Mouse (Mus musculus) erythroblast, adult 5-6 weeks (primary cell): ENCODE data around the gene Prr29. TPM values are rescaled to one million over a fixed set of nuclear protein-coding genes. Genes with fewer than 3 reads are reported as not detected.

Experiments
- ATAC-seq: replicated peaks from 2 replicates; pipeline ENCODE4 v1.8.0; 2016; ENCODE audit warnings: moderate number of reproducible peaks, mild to moderate bottlenecking, moderate TSS enrichment, inconsistent platforms; ENCODE audit not compliant: poor library complexity, low FRiP score, severe bottlenecking
- total RNA-seq, 2 experiments: library from RNA; stranded (forward) in 1 of 2; stranded (reverse) in 1 of 2; fragments of 150-400 nt in 1 of 2; fragments of 200-764, 138-1000 nt in 1 of 2; gene quantifications; 2 replicates each; pipeline versions ENCODE4 v1.2.3 to v1.2.4; 2015 to 2017; ENCODE audit warnings: low replicate concordance in 2 of 2

The Prr29 gene
- total RNA-seq, 2 experiments from 2014 or later, result not detected

DNA sequence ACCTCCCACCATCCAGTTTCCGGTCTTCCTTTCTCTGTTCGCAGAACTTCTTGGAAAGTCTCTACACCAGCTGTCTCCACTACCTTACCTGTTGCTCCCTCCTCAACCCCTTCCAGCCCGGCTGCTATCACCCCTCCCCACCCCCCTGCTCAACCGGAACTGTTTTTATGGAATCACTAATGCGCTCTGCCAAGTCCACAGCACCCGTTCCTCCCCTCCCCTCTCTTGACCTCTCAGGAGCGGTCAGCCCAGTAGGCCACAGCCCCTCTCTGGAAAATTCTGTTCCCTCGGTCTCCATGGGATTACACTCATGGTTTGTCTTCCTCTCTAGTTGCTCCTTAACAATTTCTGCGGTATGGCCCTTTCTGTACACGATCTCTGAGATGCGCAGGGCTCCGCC lies 12.1 kb upstream of the Prr29 start, which contains the start of gene Scn4a:
Gene Scn4a (minus strand): TSS at position 101 of the 400 bp plus-strand sequence.
- ATAC-seq, result no peak

DNA sequence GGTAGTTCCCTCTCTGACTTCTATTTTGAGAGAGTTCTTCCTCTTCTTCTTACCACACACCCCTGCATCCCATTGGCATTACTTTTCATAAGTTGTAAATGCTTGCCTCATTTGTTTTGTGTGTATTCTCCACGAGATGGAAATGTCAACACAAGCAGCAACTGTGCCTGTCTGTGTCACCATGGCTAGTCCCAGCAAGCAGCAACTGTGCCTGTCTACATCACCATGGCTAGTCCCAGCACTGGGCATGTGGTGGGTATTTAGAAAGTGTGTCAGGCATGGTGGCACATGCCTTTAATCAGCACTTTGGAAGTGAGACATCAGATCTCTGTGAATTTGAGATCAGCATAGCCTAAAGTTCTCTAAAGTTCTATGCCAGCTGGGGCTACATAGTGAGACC lies 11.1 kb upstream of the Prr29 start:
- no peak for ATAC-seq

DNA sequence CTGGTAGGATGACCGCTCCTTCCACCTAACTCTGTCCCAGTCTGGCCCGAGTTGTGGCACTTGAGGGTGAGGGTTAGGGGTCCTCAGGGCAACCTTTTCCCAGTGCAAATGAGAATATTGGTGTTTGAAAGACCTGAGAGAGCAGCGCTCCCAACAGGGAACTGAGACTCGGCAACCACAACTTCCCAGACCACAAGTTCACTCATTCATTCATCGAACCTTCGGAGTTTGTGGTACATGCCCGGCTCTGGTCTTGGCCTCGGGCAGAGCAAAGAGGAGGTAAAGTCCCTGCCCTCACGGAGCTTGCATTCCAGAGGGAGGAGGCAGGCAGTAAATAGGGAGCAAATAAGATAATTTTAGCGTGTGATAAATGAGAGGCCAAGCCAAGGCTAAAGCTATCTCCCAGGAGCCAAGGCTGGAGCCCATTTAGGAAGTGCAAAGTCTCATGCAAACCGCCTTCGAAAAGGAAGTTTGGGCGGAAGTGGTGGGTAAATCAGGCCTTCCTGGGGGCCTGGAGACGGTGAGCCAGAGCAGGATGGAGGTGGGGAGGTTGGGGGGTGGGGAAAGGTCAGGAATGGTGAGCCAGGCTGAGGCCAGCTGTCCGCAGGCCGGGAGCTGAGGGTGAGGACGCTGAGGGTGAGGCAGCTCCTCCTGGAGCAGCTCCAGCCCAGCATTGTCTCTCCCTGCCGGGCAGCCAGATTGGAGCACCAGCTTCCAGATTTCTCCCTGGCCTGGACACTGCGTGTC lies 9.7 kb upstream of the Prr29 start:
- ATAC-seq, result no peak

DNA sequence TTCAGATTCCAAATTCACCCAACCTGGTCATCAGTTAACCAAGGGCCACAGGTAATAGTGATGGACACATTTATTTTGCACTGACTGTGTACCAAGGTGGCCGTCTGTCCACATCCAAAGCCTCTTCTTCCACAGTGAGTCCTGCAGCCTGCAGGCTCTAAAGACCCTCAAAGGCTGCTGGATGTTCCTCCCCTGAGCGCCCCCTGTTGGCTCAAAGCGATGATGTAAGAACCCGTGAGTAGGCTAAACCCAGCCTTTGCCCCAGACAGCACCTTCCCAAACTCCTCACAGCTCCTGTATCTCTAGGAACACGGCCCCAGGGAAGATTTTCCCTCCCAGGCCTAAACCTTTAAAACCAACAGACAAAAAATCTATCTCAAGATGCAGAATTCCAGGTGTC lies 5.9 kb upstream of the Prr29 start:
- no peak for ATAC-seq

DNA sequence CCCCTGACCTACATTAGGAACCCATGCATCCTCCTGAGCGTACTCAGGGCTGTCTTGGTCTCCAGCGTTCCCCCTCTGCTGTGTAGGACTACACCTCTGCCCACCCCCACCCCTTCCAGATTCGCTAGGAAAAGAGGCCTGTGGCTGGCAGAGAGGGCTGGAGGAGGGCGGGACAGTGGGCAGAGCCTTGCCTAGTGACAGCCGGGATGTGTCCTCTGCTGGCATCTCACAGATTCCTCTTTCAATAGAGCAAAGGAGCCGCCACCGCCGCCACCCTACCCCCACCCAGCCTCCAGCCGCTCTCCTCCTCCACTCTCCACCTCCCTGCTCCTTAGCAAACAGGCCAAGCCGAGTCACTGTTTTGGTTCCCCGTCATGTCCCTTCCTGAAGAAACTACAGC lies 560 bp upstream of the Prr29 start:
- ATAC-seq, result no peak

DNA sequence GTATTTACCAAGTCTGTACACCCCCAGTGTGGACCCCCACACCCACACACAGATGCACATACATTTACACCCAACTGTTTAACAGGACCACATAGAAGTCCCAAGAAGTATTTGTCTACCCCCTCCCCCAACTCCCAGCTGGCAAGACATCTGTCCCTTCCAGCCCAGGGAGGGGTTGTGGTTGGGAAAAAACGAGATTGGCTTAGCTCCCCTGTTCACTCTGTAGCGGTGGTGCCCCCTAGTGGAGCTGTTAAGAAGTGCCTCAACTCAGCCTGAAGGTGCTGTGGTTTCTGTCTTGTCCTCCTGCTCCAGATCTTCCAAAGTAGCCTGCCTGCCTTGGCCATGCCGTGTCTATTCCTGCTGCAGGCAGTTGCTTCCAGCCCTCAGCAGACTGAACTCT lies 1.0 kb downstream of the Prr29 start:
- ATAC-seq, result peak; percentile 76

DNA sequence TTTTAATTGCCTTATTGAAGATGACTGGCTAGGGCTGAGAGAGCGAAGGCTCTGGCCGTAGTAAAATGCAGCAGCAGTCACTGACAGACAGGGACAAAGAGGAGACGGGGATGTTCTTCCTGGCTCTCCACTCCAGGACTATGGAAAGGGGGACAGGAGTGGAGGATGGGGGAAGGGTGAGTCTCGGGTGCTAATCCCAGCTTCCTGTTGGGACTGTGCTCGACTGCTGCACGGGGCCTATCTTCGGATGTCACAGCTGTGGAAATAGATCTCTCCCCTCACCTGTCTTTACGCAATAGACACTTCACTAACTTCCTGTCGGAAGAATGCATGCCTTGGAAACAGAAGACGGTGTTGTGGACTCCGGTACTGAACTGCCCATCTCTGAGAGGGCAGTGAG lies 8.7 kb downstream of the Prr29 start:
- ATAC-seq, result no peak

DNA sequence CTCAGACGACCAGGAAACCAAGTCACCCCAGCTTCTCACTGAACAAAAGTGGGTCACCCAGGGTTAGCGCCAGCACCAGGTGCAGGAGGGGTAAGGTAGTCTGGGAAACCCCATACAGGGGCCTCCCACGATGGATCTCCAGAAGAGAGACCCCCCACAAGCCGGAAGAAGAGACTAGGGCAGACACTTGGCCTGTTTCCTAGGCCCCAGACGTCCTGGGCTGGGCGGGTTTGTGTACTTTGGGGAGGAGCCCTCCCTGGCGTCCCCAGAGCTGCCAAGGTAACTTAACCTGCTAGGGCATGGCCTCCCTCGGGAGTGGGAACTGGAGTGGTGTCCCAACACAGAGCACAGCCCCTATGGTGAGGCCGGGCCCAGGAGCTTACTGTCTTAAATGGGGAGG lies 9.3 kb downstream of the Prr29 start:
- ATAC-seq, result no peak

DNA sequence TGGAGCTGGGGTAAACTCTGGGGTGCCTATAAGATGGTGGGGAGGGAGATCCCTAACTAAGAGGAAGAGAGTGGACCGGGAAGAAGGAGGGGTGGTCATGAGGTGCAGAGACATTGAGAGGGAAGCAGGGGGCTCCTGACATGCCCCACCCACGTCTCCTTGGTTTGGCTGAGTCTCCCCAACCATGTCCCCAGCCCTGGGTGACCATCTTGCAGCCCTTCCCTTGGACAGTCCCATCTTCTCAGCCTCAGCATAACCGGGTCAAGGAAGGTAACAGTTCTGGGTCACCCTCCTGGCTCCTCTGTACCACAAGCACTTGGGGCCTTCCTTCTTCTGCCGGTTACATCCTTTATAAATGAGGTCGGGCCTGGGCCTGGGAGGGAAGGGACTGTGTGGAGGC lies 9.7 kb downstream of the Prr29 start:
- no peak for ATAC-seq

DNA sequence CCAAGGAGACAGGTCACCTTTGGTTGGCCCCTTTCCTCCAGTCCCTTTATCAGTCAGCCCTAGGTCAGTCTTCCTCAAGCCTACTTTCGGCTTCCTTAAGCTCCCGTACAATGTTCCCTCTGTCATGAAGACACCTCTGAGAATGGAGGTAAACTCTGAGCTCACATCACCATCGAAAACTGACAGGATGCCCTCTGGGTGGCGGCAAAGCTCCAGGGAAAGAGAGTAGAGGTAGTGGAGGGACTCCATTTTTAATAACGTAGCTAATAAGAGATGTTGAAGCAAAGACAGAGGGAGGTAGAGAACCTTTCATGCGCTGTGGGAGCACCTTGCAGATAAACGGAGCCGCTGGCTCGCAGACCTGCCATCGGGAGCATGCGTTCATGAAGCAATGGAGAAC lies 15.7 kb downstream of the Prr29 start:
- ATAC-seq, result no peak

DNA sequence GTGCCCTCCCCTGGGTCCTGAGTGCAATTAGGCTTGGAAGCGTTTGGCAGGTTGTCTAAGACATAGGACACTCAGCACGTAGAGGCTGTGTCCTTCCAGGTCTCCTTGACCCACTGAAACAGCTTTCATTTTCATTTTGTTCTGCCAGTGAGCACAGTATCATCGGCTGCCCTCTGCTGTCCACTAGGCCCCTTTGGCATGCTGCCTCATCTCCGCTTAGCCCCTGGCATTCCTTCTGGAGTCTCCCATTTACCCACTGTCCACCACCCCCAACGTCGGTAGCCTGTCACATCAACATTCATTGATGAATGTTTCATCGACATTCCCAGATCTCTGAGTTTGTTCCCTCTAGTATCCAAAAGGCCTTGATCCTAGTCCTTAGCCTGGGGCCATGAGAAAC lies 16.6 kb downstream of the Prr29 start:
- no peak for ATAC-seq

DNA sequence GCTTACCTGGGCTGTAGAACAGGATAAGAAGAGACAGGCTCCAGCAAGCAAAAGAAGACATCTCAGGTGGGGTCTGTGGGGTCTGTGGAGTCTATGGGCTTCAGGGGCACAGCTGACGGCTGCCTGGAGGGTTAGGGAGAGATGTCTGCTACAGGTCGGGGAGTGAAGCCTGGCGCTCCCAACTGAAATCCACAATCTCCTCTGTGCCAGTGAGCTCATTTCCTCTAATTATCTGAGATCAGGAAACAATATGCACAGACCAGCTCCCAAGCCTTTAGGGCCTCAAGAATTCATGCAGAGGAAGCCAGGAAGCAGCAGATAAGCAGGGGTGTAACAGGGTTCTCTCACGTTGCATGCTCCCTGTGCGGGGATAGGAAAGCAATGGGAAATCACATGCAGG lies 17.2 kb downstream of the Prr29 start:
- ATAC-seq, result no peak

DNA sequence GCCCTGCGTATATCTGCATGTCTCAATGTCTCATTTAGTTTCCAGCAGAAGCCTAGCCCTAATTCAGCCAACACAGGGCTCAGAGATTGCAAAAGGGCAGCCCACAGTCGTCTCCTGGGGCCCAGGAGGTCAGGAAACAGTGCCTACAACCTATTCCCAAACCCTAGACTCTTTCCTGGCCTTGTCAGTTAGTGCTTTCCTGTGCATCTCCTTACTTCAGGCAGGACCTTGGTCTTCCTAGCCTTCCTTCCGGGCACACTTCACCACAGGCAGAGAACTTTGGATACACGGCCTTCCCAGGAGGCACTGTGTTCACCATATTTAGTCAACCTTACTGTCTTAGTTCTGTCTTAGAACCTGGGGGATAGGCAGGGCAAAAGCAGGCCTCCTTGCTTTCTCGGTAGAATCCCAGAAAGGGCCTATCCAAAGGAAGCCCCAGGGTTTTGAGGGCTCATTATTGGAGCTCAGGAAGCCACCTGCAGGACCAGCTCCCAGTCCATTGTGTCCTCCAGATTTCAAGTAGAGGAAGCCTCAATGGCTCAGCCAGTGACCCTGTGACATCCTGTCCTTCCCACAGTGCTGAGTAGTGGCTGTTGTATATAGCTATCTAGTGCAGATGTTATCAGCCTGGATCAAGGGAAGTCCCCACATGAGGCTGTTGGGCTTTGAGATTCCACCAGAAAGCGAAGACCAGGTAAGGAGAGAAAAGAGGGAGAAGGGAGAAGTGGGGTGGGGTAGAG lies 17.9 kb downstream of the Prr29 start:
- no peak for ATAC-seq

DNA sequence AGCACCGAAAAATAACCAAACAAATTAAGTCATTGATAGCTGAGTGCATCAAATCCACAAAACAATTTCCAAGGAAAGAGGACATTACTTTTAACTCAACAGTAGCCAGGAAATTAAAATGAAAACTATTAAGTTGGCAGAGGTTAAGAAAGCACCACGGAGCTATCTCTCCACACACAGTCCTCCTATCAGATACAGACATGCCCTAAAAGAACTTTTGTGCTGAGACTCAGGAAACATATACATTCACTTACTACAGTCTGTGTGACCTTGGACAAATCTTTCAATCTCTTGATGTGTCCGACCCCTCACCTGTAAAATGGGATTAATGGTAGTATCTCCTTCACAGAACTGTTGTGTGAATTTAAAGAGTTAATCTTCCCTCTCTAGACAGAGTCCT lies 21.1 kb downstream of the Prr29 start:
- no peak for ATAC-seq

DNA sequence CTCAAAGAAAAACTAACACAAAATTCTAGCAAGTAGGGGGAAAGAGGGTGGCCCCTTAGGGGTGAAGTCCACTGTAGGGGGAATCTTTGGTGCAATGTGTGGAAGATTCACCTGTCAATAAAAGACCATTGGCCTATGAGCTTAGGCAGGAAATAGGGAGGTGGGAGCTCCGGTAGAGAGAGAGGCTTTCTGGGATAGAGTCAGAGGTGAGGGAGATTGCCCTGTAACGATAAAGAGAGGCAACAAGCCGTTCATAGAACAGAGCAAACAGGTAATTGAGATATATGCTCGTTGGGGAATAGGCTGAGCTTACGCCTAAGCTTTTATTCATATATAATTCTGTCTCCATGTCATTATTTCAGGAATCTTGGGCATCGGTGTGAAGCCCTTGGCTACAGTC lies 21.7 kb downstream of the Prr29 start:
- no peak for ATAC-seq

DNA sequence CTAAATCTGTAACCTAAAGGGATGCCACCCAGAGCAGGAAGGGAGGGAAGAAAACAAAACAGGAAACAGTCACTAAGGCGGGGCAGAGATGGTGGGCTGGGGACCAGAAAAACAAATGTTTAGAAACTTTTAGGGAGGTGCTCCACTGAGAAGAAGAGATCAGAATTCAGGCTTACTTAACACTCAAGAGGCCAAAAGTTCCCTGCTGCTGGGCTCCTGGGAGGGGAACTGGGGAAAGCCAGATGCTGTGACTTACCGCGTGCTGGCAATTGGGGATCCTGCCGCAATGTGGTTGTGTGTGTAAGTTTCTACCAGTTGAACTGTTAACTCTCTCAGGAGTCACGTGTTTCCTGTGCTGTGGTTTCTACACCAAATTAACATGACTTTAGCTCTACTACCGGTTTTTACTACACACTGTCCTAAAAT lies 22.5 kb downstream of the Prr29 start, which contains the start of gene Icam2:
Gene Icam2 (minus strand): TSS at position 285 of the 426 bp plus-strand sequence.
- no peak for ATAC-seq

DNA sequence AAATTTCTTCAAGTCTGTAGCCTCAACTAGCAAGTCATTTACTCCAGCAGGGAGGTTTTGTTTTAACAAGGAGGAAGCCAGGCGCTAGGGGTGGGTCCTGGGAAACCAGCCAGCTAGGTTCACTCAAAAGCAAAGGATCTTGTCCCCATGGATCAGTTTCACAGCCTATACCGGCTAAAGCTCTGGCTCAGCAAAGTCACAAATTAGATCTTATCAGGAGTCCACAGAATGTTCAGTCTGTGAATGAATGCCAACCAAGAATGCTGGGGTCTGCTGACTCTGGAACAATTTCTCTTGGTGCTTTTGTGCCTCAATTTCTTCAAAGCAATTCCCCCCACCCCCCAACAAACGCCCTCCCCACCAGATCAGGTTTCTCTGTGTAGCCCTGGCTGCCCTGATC lies 24.3 kb downstream of the Prr29 start:
- no peak for ATAC-seq

DNA sequence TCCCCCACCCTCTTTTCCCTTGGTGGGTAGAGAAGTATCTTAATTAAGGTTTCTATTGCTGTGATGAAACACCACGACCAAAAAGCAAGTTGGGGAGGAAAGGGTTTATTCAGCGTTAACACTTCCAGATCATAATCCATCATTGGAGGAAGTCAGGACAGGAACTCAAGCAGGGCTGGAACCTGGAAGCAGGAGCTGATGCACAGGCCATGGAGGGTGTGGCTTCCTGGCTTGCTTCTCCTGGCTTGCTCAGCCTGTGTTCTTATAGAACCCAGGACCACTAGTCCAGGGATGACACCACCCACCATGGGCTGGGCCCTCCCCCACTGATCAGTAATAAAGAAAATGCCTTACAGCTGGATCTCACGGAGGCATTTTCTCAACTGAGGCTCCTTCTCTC lies 25.5 kb downstream of the Prr29 start:
- ATAC-seq, result no peak

DNA sequence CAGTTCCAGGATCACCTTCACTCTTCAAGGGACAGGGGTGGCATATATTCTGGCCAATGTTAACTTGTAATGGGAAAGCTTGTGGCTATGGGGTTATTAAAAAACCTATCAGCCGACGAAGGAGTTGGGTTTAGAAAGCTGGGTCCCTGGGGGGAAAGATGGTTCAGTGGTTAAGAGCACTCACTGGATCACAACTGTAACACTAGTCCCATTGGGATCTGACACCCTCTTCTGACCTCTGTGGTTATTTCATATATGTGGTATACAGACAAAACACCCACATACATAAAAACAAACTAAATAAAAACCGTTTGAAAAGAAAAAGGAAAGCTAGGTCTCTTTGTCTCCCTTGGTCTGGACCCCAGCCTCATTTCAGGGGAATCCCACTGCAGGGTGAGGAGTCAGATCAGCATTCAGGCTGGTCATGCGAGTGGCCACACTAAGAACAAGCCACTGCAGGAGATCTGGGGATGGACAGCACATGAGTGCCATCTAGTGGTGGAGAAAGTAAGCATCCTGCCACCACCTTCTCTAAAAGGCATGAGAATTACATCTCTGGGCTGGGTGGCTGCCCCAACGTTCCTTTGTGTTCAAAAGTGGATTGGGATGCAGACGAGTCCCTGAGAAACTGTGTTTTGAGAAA lies 26.4 kb downstream of the Prr29 start:
- peak; percentile 88 for ATAC-seq

DNA sequence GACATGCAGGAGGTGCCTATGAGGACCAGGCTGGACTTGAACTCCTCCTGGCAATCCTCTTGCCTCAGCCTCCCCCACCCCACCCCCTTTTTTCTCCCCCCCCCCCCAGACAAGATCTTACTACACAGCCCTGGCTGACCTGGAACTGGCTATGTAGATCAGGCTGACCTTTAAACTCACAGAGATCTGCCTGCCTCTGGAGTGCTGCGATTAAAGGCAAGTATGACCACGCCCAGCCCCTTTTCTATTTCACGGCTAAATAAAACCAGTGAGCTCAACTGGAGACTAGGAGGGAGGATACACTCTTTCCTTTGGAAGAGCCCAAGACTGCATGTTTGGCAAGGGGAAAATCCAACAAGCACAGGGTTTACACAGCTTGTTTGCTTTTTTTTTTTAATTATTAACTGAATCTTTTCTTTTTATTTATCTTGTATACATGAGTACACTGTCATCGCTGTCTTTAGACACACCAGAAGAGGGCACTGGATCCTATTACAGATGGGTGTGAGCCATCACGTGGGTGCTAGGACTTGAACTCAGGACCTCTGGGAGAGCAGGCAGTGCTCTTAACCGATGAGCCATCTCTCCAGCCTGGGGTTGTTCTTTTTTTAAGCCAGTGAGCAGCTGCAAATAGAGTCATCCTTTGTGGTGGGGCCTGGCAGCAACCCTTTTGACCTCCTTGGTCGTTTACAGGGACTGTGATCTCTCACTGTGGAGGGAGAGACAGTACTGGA lies 27.5 kb downstream of the Prr29 start:
- ATAC-seq, result peak; percentile 64

DNA sequence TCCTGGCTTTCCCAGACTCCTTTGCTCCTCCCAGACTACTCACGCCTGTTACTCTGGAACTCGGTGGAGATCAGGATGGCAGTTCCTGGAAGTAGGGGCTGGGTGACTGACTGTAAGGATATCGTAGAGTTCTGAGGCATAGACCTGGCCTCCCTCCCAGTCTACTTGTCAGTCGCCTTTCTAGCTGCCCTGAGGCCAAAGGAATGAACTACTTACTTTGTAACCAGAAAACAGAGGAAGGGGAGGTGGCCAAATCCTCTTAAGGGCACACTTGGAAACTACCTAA lies 28.0 kb downstream of the Prr29 start:
- no peak for ATAC-seq
